Mouse (Mus musculus) neural tube, embryonic 12.5 days (tissue): ENCODE results near the gene Phf12. TPM values are rescaled to one million over a fixed set of nuclear protein-coding genes. Genes with fewer than 3 reads are reported as not detected.

Experiments
- ATAC-seq: fragments of 200-750 bp; cut with Nextera tagmentation; 2 replicates; pipeline ENCODE4 v1.8.0; 2017; ENCODE audit warnings: low read depth, mild to moderate bottlenecking, moderate TSS enrichment, moderate library complexity; ENCODE audit not compliant: low FRiP score
- H3K27ac ChIP-seq: fragments of 300-500 bp; sonication (generic); 2 replicates; pipeline ENCODE4 v1.5.1; 2016
- H3K27me3 ChIP-seq: fragments of 300-500 bp; sonication (generic); replicated peaks from 2 replicates; pipeline ENCODE4 v1.6.1; 2016; ENCODE audit warnings: mild to moderate bottlenecking
- H3K36me3 ChIP-seq: fragments of 300-500 bp; sonication (generic); 2 replicates; pipeline ENCODE4 v1.6.1; 2016; ENCODE audit warnings: mild to moderate bottlenecking
- H3K4me1 ChIP-seq: fragments of 300-500 bp; sonication (generic); 2 replicates; pipeline ENCODE4 v1.6.1; 2016
- H3K4me2 ChIP-seq: fragments of 300-500 bp; sonication (generic); replicated peaks from 2 replicates; pipeline ENCODE4 v1.6.1; 2016; ENCODE audit warnings: mild to moderate bottlenecking
- H3K4me3 ChIP-seq: fragments of 300-500 bp; sonication (generic); 2 replicates; pipeline ENCODE4 v1.5.1; 2016
- H3K9ac ChIP-seq: fragments of 300-500 bp; sonication (generic); 2 replicates; pipeline ENCODE4 v1.6.1; 2016; ENCODE audit warnings: mild to moderate bottlenecking
- H3K9me3 ChIP-seq: fragments of 300-500 bp; sonication (generic); 2 replicates; pipeline ENCODE4 v1.6.1; 2016; ENCODE audit warnings: mild to moderate bottlenecking
- WGBS: fragments of 180-500 bp; shearing (Covaris S2); methylation state at CpG from one replicate; pipeline ENCODE4 v1.1.7; 2016; 5-methylcytosine and 5-hydroxymethylcytosine counted together
- polyA plus RNA-seq: library from polyadenylated mRNA; unstranded; fragments of >200 nt; fragmentation: Nextera tagmentation; extraction: Ambion mirVana; gene quantifications from 2 replicates; pipeline ENCODE4 v1.2.1, GENCODE M21; 2016

Phf12 gene
- polyA plus RNA-seq: 29.5 and 29.7 TPM in 2 replicates

DNA sequence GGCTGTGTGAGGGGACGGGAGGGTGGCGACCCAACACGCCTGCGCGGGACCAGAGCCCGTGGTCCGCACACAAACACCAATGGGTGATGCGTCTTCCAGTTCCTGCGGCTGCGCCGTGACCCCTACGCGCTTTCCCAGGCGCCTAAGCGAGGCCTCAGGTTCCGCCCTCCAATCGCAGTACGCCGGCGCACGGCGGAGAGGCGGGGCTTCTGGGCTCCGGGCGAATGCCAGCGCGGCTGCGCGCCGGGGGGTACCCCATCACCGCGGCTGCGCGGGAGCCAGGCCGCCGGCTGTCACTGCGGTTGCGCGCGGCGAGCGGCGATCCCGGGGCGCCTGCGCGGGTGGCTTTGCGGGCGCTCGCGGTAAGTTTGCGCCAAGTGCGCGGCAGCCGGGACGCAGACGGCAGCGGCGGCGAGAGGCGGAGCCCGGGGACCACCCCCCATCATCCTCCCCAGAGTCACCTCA is at the start of gene Phf12:
Gene Phf12, plus strand, starts transcription at position 314 of the 465 bp plus-strand sequence.
- H3K27ac ChIP-seq: peak within 1 kb of the TSS; percentile 93
- H3K4me3 ChIP-seq: peak within 1 kb of the TSS; percentile 100
- H3K9me3 ChIP-seq: no peaks in the 10 kb centered on the region
- H3K36me3 ChIP-seq: peaks cover 3% of the 10 kb centered on the region; the same call in 1 of the 2 replicates
- H3K4me1 ChIP-seq: peaks cover 16% of the 10 kb centered on the region
- peaks cover 13% of the 10 kb centered on the region for H3K27me3 ChIP-seq
- H3K9ac ChIP-seq: peak within 1 kb of the TSS; percentile 100
- ATAC-seq: peak; percentile 88
- peak within 1 kb of the TSS; percentile 88 for H3K4me2 ChIP-seq
- WGBS: under 1% methylated on average over 62 of the region's 62 CpGs

DNA sequence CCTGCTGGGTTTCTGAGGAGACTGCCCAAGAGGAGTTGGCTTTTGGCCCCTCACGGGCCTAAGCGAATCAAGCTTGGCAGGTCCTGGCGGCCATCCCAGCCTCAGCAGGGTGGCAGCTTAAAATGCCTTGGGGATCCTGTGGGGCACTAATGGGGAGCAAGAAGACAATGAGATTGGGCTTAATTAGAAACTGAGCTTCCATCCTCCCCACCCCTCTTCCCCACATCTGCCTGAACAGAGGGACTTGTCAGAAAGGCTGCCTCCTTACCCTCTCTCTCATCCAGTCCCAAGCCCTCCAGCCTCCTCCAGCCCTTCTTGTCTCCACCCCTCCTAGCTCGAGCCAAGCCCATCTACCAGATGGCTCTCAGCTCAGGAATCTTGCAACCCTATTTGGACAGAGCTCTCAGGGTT is 48.4 kb upstream of the Phf12 start:
- Histone ChIP-seq H3K4me1 (peaks cover 54% of the 10 kb centered on the region), H3K27ac (no peak overlapping the region), H3K4me2 (peak overlapping the region; percentile 96), H3K9ac (no peak overlapping the region; the same call in 1 of the 2 replicates), H3K9me3 (no peaks in the 10 kb centered on the region), H3K4me3 (peak overlapping the region; percentile 12; the same call in 1 of the 2 replicates), H3K36me3 (no peaks in the 10 kb centered on the region), H3K27me3 (peaks cover 87% of the 10 kb centered on the region)
- ATAC-seq: no peak
- 1% methylated on average over 4 of the region's 4 CpGs for WGBS

DNA sequence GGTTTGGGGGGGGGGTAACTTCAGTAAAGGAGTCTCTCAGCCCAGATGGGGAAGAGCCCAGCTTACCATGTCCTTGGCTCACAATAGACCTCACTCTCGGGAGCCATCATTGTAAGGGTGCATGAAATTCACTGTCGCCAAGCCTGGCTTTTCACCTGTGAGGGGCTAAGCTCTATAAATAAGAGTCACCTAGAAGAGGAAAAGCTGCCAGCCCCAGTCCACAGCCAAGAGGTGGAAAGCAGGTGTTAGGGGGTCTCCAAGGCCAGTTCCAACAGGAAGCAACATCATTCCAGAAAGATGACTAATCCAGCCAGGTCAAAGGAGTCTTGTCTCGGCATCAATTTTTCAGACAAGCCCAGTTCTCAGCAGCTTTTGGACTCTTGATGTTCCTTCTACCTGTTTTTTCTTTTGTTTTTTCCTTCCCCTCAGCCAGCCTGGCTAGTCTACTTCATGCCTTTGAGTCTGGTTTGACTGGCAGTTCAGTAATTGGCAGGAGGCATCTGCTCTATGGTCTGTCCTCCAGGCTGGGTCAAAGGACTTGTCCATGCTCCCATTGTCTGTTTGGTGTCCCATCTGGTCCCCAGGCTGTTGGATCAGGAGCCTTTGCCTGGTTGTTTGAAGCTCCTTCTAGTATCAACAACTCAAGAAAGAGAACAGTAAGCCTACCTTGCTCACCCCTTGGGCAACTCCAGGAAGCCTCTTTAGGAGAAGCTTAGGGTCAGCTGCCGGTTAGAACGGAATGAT is 47.8 kb upstream of the Phf12 start:
- Histone ChIP-seq H3K4me3 (0 out of 2 replicates have a peak overlapping the region, but pooled peaks have one; percentile 2), H3K4me2 (peak overlapping the region; percentile 96), H3K9me3 (no peaks in the 10 kb centered on the region), H3K4me1 (peaks cover 53% of the 10 kb centered on the region), H3K9ac (no peak overlapping the region), H3K27ac (no peak overlapping the region), H3K27me3 (peaks cover 87% of the 10 kb centered on the region), H3K36me3 (no peaks in the 10 kb centered on the region)
- WGBS: 59% methylated on average over 5 of the region's 5 CpGs
- ATAC-seq: no peak

DNA sequence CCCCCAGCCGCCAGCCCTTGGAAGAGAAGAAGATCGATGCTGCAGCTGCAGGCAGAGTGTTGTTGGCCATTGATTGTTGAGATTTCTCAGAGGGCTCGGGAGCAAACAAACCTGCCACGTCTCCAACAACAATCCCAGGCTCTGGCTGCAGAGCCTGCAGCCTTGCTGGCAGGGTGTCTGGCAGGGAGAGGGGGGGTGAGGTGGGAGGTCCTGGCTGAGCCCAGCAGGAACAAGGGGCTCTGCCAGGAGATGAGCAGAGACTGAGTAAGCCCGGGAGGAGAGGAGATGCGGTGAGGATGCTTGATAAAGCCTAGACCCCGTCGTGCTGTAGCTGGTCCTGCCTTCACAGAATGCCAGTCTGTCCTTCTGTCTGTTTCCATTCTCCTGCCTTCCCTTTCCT is 45.7 kb upstream of the Phf12 start:
- Histone ChIP-seq H3K9me3 (no peaks in the 10 kb centered on the region), H3K9ac (no peak overlapping the region), H3K27ac (no peak overlapping the region), H3K4me1 (peaks cover 38% of the 10 kb centered on the region), H3K27me3 (peaks cover 91% of the 10 kb centered on the region), H3K4me2 (peak overlapping the region; percentile 27; the same call in 1 of the 2 replicates), H3K4me3 (no peak overlapping the region), H3K36me3 (no peaks in the 10 kb centered on the region)
- 16% methylated on average over 8 of the region's 8 CpGs for WGBS
- ATAC-seq: no peak

DNA sequence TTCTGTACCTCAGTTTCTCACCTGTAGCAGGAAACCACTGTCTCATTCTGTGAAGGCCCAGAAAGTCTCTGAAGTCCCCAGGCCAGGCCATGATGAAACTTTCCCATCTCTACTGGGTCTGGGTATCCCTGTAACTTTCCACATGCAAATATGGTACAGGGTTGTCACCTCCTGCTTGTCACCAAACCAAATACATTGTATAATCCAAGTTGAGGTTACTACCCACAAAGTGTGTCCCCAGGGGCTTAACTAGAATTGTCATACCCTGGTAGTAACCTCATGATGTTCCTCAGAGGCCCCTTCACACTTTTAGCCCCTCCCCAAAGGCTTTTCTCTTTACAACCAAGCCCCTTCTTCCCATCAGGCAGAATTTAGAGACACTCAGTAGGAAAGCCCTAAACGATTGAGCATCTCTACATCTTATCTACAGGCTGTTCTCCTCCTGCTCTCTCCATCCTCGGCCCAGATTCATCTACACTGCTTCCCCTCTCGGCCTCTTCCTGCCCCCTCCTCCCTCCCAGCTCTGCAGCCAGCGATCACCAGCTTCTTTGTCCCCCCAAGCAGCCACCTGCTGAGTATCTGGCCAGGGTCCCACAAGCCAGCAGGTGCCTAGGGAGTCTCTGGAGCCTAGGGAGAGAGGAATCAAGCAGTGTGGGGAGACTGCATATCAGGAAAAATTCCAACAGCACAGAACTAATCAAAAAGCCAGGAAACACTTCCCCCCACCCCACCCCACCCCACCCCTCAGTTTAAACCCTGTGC is 44.7 kb upstream of the Phf12 start:
- Histone ChIP-seq H3K9me3 (no peaks in the 10 kb centered on the region), H3K4me2 (no peak overlapping the region), H3K36me3 (no peaks in the 10 kb centered on the region), H3K27me3 (peaks cover 81% of the 10 kb centered on the region), H3K4me1 (peaks cover 38% of the 10 kb centered on the region), H3K27ac (no peak overlapping the region), H3K9ac (no peak overlapping the region), H3K4me3 (no peak overlapping the region)
- WGBS: 14% methylated on average over 4 of the region's 4 CpGs
- ATAC-seq: no peak

DNA sequence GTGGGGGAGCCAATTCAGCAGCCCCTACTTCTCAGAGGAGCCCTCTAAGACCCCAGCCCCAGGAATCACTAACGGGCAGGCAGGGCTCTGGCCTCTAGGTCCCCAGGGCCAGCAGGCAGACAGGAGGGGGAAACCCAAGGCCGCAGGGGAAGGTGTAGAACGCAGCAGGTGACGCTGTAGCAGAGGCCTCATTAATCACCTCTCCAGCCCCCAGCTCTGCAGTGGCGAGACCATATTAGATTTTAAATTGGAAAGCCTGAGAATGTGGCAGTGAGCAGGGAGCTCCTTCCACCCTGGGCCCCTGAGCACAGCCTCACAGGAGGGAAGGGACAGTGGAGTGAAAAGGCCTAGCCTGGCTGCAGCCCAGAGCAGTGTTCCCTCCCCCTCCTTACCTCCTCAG is 40.3 kb upstream of the Phf12 start:
- peak overlapping the region; percentile 60 for H3K27ac ChIP-seq
- H3K4me2 ChIP-seq: peak overlapping the region; percentile 2; the same call in 1 of the 2 replicates
- WGBS: 17% methylated on average over 5 of the region's 5 CpGs
- H3K4me3 ChIP-seq: no peak overlapping the region
- peaks cover 29% of the 10 kb centered on the region for H3K4me1 ChIP-seq
- H3K9me3 ChIP-seq: no peaks in the 10 kb centered on the region
- peaks cover 65% of the 10 kb centered on the region for H3K27me3 ChIP-seq
- 0 out of 2 replicates have a peak, but pooled peaks have one; percentile 25 for ATAC-seq
- no peak overlapping the region for H3K9ac ChIP-seq
- H3K36me3 ChIP-seq: no peaks in the 10 kb centered on the region

DNA sequence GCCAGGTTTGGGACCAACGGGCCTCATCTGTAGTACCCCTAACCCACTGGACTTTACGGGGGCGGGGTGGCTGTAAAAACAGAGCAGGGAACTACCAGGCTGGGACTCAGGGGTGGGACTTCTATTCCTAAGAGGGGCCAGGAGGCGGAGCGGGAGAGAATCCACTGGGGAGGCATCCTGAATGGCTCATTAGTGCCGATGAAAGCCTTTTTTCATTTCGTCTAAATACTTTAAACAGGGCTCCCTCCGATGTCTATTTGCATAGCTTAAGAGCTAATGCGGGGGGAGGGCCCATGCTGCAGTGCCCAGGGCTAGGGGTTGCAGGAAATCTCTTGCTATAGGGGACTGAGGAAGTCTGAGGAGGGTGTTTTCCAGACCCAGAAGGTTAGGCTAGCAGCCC is 34.7 kb upstream of the Phf12 start:
- 1% methylated on average over 9 of the region's 9 CpGs for WGBS
- Histone ChIP-seq H3K27ac (no peak overlapping the region), H3K4me1 (peaks cover 23% of the 10 kb centered on the region), H3K27me3 (peaks cover 67% of the 10 kb centered on the region), H3K36me3 (no peaks in the 10 kb centered on the region), H3K4me3 (no peak overlapping the region), H3K9me3 (no peaks in the 10 kb centered on the region), H3K9ac (no peak overlapping the region), H3K4me2 (peak overlapping the region; percentile 26)
- peak; percentile 63; the same call in 1 of the 2 replicates for ATAC-seq

DNA sequence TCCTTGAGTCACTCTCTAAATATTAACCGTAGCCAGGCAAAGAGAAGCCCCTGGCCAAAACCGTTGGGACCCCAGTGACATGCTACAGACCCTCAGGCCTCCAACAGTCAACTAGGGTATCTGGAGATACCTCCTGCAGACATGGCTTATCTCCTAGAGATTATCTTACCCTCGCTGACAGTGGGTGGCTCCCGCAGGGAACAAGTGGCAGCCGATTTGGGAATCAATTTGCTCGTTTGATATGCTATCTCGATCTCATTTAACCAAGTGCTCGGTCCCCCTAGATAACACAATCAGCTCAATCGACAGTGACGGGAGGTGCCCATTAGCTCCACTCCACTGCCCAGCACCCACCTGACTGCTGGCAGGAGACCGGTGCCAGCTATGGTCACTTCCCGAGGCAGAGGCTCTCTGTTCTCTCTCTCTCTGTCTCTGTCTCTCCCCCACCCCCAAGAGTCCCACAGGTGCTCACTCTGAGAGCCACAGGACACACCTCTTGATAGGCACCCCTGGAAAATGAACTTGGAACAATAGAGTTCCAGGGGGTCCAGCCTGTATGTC is 32.3 kb upstream of the Phf12 start:
- Histone ChIP-seq H3K36me3 (peaks cover 6% of the 10 kb centered on the region; the same call in 1 of the 2 replicates), H3K9me3 (no peaks in the 10 kb centered on the region), H3K4me3 (no peak overlapping the region), H3K4me1 (peaks cover 18% of the 10 kb centered on the region), H3K9ac (no peak overlapping the region), H3K27me3 (peaks cover 80% of the 10 kb centered on the region), H3K27ac (no peak overlapping the region), H3K4me2 (no peak overlapping the region)
- 54% methylated on average over 12 of the region's 12 CpGs for WGBS
- no peak for ATAC-seq

DNA sequence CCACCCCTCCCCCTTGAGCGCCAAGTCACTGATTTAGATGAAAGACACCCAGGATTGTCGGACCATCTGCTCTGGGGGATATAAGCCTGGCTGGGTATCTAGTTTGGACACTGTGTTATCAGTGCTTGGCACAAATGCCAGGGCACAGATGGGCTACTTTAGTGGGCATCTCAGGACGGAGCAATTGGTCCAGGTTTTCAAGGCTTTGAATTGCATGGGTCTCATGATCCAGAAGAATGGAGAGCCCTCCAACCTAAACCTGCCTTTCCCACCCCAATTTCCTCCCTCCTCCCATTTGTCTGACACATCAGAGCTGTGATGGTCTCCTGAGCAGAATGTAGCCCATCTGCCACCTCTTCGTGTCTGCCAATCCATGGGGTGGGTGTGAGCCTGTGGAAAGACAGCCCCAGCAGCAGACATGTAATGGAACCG is 31.7 kb upstream of the Phf12 start:
- no peaks in the 10 kb centered on the region for H3K9me3 ChIP-seq
- H3K4me1 ChIP-seq: peaks cover 18% of the 10 kb centered on the region
- WGBS: 73% methylated on average over 5 of the region's 5 CpGs
- no peak overlapping the region for H3K4me3 ChIP-seq
- H3K27ac ChIP-seq: no peak overlapping the region
- no peak for ATAC-seq
- peaks cover 80% of the 10 kb centered on the region for H3K27me3 ChIP-seq
- H3K36me3 ChIP-seq: peaks cover 6% of the 10 kb centered on the region; the same call in 1 of the 2 replicates
- no peak overlapping the region for H3K9ac ChIP-seq
- H3K4me2 ChIP-seq: no peak overlapping the region

DNA sequence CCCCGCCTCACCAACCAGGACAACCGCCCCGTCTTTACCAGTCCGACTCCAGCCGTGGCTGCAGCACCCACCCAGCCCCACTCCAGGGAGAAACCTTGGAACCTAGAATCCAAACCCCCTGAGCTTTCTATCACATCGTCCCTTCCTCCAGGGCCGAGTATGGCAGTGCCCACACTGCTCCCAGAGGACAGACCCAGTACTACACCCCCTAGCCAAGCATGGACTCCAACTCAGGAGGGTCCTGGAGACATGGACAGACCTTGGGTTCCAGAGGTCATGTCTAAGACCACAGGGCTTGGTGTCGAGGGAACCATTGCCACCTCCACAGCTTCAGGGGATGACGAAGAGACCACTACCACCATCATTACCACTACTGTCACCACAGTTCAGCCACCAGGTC is 28.9 kb upstream of the Phf12 start:
- Histone ChIP-seq H3K4me3 (no peak overlapping the region), H3K36me3 (peaks cover 6% of the 10 kb centered on the region; the same call in 1 of the 2 replicates), H3K9ac (no peak overlapping the region), H3K9me3 (no peaks in the 10 kb centered on the region), H3K27me3 (peaks cover 87% of the 10 kb centered on the region), H3K4me1 (no peaks in the 10 kb centered on the region), H3K4me2 (no peak overlapping the region), H3K27ac (no peak overlapping the region)
- ATAC-seq: no peak
- WGBS: 50% methylated on average over 9 of the region's 9 CpGs

DNA sequence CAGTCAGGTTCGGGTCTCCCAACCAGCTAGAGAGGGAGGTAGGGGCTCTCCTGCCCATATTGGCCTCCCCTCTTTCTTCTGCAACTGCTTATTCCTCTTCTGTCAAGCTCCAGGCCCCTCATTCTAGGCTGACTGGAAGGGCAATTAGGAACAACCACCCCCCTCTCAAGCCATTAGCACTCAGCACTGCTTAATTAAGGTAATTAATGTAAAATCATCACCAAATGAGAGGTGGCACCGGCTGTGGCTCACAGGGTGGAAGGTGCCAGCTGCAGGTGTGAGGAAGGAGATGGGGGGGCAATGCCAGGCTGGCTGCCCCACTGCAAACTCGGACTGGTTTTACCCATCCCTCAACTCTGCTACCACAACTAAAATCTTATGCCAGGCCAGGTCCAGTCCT is 26.1 kb upstream of the Phf12 start:
- peaks cover 90% of the 10 kb centered on the region for H3K27me3 ChIP-seq
- 58% methylated on average over 3 of the region's 3 CpGs for WGBS
- no peak overlapping the region for H3K27ac ChIP-seq
- H3K9ac ChIP-seq: no peak overlapping the region
- ATAC-seq: no peak
- H3K4me1 ChIP-seq: peaks cover 9% of the 10 kb centered on the region; the same call in 1 of the 2 replicates
- H3K4me2 ChIP-seq: no peak overlapping the region
- H3K9me3 ChIP-seq: no peaks in the 10 kb centered on the region
- H3K4me3 ChIP-seq: no peak overlapping the region
- peaks cover 6% of the 10 kb centered on the region; the same call in 1 of the 2 replicates for H3K36me3 ChIP-seq

DNA sequence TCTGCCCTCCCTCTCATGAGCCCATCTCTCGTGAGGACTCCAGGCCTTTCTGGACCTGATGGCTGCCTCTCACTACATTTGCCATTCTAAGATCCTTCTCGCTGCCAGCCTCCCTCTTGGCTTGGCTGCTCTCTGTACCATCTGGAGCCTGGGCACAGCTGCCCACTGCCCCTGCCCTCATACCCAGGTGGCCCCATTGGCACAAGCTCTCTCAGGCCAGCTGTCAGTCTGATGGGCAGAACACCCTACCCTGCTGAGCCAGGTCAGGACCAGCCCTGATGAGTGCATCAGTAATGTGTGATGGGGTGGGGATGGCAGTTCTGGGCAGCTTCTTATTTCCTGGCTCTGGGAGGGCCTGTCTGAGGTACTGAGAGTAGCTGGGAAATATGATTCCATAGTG is 24.3 kb upstream of the Phf12 start:
- Histone ChIP-seq H3K27ac (no peak overlapping the region), H3K36me3 (peaks cover 6% of the 10 kb centered on the region; the same call in 1 of the 2 replicates), H3K4me3 (no peak overlapping the region), H3K4me2 (no peak overlapping the region), H3K9ac (no peak overlapping the region), H3K27me3 (peaks cover 96% of the 10 kb centered on the region), H3K4me1 (peaks cover 9% of the 10 kb centered on the region; the same call in 1 of the 2 replicates), H3K9me3 (no peaks in the 10 kb centered on the region)
- no peak for ATAC-seq
- 74% methylated on average over 2 of the region's 2 CpGs for WGBS
